Mouse (Mus musculus) layer of hippocampus, postnatal 10 days (tissue): ENCODE data around the gene Fam222b. TPM values are rescaled to one million over a fixed set of nuclear protein-coding genes. Genes with fewer than 3 reads are reported as not detected.

Experiments used
- DNase-seq, 2 experiments: peaks; one replicate each; pipeline ENCODE4 v3.0.0; 2021; ENCODE audit warnings: low spot score in 2 of 2
- total RNA-seq, 2 experiments: library from RNA; stranded (reverse); gene quantifications; 2 replicates each; pipeline ENCODE4 v1.2.3; 2021

The Fam222b gene
- total RNA-seq, 2 experiments from 2014 or later: 24.3 to 27.0 TPM

DNA sequence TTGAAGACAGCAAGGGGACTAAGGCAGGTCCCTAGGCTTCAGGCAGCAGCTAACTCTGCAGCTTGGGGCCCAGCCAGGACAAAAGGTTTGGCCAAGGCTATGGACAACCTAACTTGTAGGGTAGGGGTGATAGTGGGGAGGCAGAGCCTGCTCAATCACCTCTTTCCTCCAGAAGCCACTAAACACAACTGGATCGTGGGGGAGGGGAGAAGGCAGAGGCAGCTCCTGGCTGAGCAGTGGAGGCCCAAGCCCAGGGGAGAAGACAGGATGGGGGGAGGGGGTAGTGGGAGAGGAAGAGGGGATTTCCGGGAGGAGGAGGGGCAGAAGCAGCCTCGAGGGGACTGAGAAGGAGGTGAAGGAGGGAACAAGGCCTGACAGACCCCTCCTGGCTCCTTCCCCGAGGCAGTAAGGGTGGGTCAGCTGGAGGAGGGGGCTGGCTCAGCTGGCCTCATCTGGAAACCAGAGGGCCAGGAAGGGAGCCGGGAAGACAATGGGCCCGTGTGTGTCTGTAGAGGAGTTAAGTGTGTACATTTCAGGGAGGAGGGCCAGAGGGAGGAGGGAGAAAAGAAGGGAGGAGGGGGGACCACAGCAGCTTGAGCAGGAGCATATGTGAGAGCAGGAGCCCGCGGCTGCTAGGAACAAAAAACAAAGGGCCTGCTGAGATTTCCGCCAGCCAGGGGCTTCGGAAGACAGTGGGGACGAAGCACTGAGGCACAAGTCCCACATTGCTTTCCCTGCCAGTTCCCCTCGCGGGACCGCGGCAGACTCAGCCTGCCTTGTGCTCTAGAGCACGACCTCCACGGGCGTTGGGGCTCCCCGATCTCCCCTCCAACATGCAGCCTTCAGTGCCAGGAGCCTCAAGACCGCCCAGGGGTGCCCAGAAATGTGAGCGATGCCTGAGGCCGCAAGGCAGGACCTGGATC, 69.5 kb downstream of the Fam222b start:
- peak; percentile 50 to 66 for DNase-seq

DNA sequence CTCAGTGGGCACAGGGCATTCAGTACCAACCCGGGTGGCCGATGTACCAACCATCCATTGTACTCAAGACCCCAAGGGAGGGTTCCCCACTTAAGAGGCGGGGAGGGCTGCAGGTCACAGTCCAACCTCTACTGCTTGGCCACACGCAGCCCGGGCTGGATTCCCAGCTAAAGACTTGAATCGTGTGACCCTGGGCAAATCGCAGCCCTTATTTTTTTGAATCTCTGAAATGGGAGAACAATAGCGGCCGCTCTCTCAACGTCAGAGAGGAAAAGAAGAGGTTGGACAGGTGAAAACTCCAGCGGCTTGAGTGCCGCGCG, 70.1 kb downstream of the Fam222b start:
- no peak for DNase-seq

DNA sequence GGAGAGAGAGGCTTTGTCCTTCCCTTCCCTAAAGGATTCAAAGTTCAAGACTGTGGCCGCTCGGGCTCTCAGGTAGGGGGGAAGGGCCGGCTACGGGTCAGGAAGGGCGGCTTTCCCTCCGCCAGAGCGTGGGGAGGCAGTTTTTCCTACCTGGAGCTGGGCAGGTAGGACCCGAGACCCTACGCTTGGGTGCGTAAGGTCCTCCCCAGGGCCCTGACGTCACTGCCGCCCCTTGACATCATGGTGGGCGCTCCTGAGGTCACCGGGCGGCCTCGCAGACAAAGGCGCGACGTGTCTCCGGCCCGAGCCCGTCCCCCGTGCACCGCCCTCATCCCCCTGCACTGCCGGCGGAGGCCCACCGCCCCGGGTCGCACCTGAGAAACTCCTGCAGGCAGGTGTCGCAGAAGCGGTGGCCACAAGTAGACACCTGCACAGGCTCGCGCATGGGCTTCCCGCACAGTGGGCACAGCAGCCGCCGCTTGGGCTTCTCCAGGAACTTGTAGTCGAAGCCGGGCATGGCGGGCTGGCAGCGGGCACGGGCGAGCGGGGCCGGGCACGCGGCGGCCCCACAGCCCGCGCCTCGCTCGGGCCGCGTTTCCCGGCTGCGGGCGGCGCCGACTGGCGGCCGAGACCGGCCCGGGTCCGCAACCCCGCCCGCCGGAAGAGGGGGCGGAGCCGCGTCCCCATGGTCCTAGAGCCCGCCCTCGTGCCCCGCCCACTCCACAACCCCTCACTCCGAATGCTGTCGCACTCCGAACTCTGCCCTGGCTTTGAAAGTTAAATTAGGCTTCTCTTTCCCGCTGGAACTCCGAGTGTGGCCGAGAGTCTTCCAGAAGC, 70.7 kb downstream of the Fam222b start, which contains the start of gene Traf4:
Gene Traf4 (minus strand): TSS at position 666 of the 837 bp plus-strand sequence.
- DNase-seq: peak; percentile 74 to 86

DNA sequence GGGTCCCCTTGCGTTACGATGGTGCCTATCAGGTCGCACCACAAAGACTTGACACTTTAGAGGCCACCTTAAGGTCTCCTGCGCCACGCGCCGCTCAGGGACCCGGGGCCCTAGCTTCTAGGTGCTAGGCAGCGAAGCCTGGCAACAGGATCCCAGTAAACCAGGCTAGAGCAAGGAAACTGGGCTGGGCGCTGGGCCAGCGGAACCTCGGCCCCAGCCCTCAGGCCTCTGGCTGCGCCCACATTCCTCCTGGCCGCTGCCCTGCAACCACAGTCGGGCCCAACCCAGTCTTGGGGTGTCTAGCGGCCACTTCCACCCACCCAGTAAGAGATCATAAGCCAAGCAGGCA, 71.3 kb downstream of the Fam222b start:
- DNase-seq: peak in 1 of 2 experiments; percentile 70

DNA sequence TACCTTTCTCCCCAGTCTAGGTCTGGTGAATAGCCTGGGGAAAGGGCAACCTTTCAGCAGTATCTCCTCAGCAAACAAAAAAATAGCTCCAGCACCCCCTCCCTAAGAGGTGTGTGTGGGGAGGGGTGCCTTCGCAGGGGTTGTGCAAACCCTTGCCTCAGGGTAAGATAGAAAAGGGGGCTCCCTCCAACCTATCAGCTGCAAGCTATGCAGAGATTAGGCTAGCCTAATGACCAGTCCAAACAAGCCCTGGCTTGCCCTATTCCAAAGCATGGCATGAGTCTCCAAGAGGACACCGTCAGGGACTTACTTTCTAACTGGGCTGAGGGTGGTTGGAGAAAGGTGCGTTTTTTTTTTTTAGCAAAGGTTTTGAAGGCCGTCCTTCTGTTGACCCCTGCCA, 71.7 kb downstream of the Fam222b start:
- no peak for DNase-seq

DNA sequence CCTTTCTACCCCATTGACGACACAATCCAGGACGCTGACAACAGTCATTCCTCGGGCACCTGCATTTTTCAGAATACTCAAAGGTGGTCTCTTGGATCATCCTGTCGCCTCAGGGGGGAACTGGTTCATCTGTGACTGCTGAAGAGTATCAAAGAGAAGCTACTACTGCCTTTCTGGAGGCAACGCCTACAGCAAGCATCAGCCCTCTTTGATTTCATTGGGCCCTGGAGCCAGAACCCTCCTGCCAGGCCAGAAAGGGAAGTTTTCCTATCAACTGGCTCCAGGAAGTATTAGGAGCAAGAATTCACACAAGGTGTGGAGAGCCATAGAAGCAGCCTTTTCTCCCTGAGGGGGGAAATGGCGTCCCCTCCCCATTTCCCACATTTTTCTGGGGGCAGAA, 72.2 kb downstream of the Fam222b start:
- DNase-seq: no peak

DNA sequence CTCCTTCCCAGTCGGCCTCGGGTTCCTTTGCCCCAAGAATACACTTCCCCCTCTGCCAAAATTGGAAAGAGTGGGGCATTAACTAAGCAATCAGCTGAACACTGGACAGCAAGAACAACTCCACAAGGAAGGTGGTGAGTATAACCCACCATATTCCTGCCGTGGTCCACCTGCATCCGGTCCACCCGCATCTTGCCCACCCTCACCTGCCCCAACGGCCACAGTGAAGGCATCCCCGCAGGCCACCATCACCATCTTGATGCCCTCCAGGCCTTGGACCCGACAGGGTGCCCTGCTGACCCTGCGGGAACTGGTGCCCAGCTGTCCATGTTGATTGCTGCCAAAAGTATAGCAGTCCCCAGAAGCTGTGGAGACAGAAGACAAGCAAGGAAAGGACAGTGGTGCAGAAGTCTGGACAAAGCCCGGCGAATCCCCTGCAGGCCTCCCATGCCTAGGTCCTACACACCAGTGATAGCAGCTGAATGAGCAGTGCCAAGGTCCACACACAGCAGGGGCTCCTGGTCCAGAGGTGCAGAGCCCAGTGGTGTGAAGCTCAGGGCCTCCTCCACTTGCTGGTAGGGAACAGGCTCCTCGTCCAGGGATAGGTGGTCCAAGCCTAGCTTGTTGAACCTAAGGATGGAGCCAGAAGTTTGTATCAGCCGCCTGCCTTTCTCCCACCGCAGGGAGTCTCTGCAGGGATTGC, 72.9 kb downstream of the Fam222b start:
- DNase-seq: no peak

DNA sequence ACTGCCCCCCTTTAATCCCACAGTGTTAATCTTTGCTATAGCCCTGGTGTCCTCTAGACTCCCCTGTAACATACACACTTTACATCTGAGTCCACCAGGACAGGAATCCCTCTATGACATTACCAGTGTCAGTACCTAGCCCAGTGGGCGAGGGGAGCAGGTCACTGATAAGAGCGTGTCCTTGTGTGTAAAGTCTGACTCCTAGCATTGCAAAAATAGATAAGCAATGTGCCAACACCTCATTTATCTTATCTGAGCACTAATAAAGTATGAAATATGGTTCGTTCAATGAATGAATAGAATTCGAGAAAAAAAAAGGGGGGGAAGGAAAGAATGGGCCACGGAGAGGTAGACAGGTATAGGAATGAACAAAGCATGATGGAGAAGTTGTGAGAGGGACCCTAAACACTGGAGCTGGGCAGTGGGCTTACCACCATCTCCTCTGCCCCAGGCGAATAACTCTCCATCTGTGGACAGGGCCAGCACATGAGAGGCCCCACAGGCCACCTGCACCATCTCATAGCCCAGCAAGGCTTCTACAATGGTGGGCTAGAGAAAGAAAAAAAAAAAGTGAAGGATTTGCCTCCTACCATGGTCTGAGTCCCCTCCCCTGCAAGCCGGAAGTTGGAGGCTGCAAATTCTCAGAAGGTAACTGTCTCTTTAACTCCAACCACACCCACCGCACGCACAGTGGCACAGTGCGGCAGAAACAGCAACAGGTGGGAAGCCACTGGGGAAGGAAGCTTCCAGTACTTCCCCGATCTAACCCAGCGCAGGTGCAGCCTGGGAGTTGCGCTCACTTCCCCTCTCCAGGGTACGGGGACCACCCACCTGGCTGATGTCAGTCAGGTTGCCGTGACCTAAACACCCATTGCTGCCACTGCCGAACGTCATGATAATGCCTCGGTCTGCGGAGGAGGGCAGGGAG, 74.3 kb downstream of the Fam222b start:
- no peak for DNase-seq

DNA sequence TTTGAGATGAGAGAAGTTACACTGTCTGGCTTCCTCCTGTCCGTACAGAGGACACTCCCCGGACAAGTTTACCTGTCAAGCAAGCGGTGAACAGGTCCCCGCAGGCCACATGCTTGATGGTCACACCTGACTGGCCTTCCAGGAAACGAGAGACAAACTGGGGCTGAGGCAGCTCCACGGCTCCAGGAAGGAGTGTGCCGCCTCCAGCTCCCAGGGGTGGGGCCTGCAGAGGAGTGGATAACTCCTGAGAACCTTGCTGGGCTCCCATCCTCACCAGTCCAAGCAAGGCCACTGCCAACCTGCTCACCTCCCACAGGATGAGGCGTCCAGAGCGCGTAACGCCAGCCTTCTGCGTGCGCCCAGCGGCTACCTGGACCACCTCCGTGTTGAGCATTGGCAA, 75.8 kb downstream of the Fam222b start:
- DNase-seq: no peak

DNA sequence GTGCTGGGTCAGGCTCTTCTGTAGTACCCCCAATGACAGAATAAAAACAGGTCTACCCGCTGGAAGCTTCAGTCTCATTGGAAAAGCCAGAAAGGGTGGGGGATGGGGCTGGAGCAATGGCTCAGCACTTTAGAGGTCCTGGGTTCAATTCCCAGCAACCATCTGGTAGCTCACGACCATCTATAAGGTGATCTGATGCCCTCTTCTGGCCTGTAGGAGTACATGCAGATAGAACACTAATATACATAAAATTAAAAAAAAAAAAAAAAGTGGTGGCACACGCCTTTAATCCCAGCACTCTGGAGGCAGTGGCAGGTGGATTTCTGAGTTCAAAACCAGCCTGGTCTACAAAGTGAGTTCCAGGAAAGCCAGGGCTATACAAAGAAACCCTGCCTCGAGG, 76.9 kb downstream of the Fam222b start:
- no peak for DNase-seq

DNA sequence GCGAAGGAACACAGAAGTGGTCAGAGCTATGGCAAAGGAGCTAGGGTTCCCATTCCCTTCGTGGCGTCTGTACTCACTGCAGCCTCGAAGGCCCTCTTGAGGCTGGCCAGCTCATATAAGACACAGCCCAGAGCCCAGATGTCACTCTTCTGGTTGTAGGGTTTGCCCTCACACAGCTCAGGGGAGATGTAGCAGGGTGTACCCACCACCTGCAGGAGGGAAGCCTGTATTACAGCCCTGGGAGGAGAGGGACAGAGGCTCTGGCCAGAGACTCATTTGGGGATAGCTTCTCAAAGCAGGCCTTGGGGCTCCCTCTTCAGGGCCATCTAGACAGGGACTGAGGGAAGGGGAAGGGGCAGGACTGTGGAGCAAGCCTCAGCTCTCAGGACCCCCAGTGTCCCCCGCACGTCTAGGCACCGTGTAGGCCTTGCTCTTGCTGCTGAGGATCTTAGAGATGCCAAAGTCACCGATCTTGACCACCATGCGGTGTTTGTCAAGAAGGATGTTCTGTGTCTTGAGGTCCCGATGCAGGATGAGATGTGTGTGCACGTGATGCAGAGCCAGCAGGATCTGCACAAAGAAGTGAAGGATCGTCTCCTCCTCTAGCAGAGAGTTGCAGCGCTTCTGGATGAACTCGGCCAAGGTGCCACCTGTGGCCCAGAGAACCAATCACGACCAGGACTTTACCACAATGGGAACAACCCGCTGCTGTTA, 77.7 kb downstream of the Fam222b start:
- DNase-seq: peak in 1 of 2 experiments; percentile 47

DNA sequence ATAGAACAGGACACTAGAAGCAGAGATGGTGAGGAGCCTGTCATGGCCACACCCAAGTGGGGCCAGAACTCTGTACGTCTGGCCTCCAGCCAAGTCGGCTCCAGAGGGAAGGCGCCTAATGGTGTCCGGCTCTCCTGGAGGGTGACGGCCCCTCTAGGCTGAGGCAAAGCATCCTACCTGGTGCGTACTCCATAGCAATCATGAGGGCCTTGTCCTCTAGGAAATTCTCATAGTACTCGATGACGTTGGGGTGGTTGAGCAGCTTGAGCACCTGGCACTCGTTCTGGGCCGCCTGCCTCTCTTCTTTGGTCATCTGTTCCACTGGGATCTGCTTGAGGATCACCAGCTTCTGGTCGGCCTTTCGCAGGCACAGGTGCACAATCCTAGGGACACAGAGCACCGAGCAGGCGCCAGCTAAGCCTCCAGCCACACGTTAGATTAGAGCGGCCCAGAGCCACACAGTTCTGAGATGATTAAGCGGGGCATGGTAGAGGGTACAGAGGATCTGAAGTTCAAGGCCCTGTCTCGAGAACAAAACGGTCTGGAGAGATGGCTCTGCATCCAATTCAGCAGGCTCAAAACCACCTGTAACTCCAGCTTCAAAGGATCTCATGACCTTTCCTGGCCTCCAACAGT, 78.4 kb downstream of the Fam222b start:
- DNase-seq: no peak

DNA sequence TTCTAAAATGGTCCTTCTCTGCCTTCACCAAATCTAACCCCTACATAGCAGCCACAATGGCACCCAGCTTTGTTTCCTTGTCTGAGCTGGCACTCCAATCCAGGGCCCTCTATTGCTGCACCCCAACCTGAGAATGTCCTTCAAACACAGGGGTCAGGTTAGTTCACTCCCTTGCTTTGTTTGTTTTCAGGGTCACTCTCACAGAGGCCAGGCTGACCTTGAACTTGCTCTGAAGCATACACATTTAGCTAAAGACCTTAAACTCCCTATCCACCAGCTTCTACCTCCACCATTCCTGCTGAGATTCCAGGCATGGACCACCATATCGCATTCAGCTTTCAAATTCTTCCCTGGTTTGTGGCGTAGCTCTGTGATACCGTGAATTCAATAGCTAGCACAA, 80.0 kb downstream of the Fam222b start:
- DNase-seq: no peak

DNA sequence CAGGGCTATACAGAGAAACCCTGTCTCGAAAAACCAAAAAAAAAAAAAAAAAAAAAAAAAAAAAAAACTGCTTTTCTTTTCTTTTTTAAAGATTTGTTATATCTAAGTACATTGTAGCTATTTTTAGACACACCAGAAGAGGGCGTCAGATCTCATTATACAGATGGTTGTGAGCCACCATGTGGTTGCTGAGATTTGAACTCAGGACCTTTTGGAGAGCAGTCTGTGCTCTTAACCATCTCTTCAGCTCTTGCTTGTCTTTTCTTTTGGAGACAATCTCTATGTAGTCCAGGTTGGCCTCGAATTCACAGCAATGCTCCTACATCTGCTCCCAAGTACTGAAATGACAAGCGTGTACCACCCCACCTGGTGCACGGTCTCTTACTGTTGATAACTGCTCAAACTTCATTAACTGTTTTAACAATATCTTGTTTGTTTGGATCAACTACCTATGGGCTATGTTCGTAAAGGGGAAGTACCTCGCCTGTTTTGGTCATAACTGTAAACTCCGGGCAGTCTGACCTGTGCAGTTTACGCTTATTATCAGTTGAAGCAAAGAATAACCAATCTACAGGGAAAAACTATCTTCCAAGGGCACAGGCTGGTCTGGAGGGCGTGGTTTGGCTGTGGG, 81.4 kb downstream of the Fam222b start:
- DNase-seq: no peak

DNA sequence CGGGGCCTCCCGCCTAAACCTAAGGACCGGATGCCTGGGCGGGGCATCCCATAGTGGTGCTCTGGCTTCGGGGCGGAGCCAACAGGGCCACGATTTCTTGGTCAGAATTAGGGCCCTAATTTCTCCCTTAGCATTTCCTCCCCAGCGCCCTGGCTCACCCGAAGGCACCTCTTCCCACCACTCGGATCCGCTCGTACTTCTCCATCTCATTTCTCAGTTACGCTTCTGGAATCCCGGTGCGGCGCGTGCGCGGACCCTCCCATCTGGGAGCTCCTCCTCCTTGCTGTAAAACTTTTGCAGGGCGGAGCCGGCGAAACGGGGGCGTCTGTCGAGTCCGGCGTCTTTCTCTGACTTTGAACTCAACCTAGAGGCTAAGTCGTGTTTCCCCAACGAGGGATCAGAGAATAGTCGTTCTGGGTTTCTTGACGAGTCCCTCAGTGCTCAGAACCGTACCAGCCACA, 82.0 kb downstream of the Fam222b start, which contains the start of the genes Nek8 and Tlcd1:
Gene Nek8 (minus strand): TSS at position 274 of the 461 bp plus-strand sequence.
Gene Tlcd1 (plus strand): TSS at position 310 of the 461 bp plus-strand sequence.
- peak; percentile 74 to 84 for DNase-seq

DNA sequence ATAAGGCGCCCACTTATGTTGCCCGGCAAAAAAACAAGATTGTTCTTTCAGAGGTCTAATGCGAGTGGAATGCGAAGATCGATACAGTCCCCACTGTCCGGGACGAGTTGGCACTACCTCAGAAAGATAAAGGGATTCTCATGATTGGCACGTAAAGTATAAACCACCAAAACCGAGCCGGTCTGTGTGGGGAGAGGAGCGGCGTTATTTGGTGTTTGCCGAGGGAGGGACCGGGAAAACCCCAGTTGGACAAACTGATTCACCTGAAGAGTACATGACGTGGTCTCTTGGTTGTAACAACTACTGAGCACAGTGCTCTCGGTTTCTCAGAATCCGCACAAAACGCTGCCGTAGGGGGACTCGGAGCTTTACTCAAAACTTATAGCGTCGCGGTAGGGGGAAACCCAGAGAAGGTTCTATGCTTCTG, 82.5 kb downstream of the Fam222b start:
- no peak for DNase-seq

DNA sequence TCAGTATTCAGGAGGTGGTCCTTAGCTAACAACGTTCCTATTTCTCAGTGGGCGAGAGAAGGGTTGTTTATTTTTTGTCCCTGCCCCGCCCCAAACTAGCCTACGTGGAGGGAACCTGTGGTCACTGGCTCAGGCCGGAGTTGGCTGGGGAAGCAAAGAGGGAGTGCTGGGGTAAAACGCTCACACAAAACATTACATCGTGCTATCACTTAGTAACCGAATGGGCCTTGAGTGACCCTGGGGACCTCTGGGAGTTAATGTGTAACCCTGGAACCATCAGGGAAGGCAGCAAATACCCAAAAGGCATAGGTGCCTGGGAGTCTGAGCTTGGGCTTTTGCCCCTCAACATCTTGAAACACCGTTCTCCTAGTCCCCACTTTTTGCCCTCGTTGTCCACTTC, 83.0 kb downstream of the Fam222b start:
- no peak for DNase-seq
